Mouse (Mus musculus): ENCODE results near the gene Tk1. TPM values are rescaled to one million over a fixed set of nuclear protein-coding genes. Genes with fewer than 3 reads are reported as not detected.
A peak's percentile ranks its signal among the peaks of the same experiment; 100 is the strongest.
"Not testable (repeated sequence)": the region's sequence is repeated elsewhere in the genome, so short reads cannot be mapped to it uniquely, and the experiment has no call there.

Gene Tk1
- polyA plus RNA-seq, 1 experiment, result 1.2 TPM

DNA sequence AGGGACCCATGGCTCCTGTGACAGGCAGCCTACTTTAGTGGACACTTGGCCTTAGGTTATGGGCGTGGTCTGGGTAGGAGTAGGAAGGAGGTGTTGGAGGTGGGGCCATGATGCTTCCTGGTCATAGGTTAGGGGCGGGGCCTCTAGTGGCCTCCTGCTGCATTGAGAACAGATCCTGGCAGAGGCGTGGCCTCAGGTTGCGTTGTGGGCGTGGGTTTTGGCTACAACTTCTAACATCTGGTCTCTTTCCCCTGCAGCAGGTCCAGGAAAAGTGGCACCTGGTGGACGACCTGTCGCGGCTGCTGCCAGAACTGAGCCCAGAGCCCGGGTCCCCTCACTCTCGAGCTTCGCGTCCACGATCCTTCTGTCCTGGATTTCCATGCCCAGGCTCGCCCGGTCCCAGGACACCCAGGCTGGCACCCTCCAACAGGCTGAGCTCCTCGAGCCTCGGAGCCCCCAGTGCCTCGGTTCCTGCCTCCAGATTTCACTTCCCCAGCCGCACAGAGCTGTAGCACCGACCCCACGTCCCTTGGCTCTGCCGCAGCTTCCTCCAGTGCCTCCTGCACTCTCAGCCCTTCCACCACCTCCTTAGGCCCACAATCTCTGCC, 33.5 kb downstream of the Tk1 start:
- Histone ChIP-seq H3K4me1 (ENCODE audit: control insufficient read depth, insufficient read depth, low read length) (no peaks in the 10 kb centered on the region), H3K4me3 (replicated peaks; ENCODE audit: insufficient read depth, low read depth, low read length) (no peak overlapping the region), H3K27ac (ENCODE audit: insufficient read depth, low read length) (no peak overlapping the region), H3K27me3 (ENCODE audit: control insufficient read depth, insufficient read depth, low read length) (no peaks in the 10 kb centered on the region)
- 22% methylated on average over 22 of the region's 22 CpGs for WGBS
- TF ChIP-seq CTCF (IDR thresholded peaks at IDR 0.05; ENCODE audit: borderline replicate concordance, insufficient read depth, low read depth, low read length) (no peak), POLR2A (IDR thresholded peaks at IDR 0.05; ENCODE audit: borderline replicate concordance, insufficient read depth, low read length) (no peak)
- no peak for DNase-seq

DNA sequence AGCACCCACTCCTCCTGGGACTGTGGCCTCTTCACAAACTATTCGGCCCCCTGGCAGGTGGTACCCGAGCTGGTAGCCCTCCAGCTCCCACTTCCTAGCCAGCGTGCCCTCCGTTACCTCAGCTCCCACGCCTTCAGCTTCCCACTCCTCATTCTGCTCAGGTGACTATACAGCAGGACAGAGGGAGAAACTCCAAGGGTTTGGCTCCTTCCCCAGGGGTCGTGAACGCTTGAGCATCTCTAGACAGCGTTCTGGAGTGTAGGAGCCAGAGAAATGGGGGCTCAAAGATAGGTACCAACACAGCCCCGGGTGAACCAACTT, 34.5 kb downstream of the Tk1 start:
- Histone ChIP-seq H3K4me3 (replicated peaks; ENCODE audit: insufficient read depth, low read depth, low read length) (no peak overlapping the region), H3K4me1 (ENCODE audit: control insufficient read depth, insufficient read depth, low read length) (no peaks in the 10 kb centered on the region), H3K27ac (ENCODE audit: insufficient read depth, low read length) (no peak overlapping the region), H3K27me3 (ENCODE audit: control insufficient read depth, insufficient read depth, low read length) (no peaks in the 10 kb centered on the region)
- WGBS, result 91% methylated on average over 9 of the region's 9 CpGs
- DNase-seq, result no peak
- TF ChIP-seq CTCF (IDR thresholded peaks at IDR 0.05; ENCODE audit: borderline replicate concordance, insufficient read depth, low read depth, low read length), result no peak
- no peak for TF ChIP-seq POLR2A (IDR thresholded peaks at IDR 0.05; ENCODE audit: borderline replicate concordance, insufficient read depth, low read length)

DNA sequence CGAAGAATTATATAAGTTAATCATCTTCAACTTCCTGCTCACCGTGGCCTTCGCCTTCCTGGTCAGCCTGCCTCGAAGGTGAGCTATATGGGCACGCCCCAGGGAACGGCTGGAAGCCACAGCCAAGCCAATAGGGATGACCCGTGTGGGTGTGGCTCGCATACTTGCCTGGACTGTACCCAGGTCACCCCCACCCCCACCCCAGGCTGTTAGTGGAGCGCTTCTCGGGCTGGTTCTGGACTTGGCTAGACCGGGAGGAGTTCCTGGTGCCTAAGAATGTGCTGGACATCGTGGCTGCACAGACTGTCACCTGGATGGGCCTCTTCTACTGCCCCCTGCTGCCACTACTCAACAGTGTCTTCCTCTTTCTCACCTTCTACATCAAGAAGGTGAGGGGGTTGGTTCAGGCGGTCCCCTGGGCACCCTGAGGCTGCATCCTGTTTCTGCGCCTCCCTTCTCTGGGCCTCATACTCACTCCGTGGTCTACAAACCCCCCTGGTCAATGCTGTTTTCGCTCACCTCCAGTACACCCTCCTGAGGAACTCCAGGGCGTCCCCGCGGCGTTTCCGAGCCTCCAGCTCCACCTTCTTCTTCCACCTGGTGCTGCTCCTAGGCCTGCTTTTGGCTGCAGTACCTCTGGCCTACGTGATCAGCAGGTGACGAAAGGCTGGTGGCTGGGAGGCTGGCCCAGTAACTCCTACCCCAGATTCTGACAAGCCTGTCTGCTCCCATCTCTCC, 35.0 kb downstream of the Tk1 start:
- no peaks in the 10 kb centered on the region for H3K4me1 ChIP-seq (ENCODE audit: control insufficient read depth, insufficient read depth, low read length)
- no peaks in the 10 kb centered on the region for H3K27me3 ChIP-seq (ENCODE audit: control insufficient read depth, insufficient read depth, low read length)
- DNase-seq, result no peak
- no peak overlapping the region for H3K4me3 ChIP-seq (replicated peaks; ENCODE audit: insufficient read depth, low read depth, low read length)
- TF ChIP-seq CTCF (IDR thresholded peaks at IDR 0.05; ENCODE audit: borderline replicate concordance, insufficient read depth, low read depth, low read length), result no peak
- H3K27ac ChIP-seq (ENCODE audit: insufficient read depth, low read length), result no peak overlapping the region
- 55% methylated on average over 23 of the region's 23 CpGs for WGBS

DNA sequence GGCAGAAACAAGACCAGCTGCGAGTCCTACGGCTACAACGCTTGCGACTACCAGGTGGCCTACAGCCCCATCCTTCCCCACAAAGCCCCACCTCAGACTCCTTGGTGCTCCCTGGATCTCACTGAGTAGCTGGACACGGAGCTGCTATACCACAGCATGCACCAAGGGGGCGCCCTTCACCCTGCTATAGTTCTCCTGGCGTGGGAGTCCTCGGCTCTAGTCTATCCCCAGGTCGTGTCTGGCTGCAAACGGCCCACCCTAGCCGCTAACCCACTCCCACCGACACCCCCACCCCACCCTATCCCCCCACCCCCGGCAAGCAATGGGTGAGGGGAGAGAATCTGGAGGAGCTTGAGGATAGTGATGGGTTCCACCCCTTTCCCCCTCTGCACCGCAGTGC, 35.6 kb downstream of the Tk1 start:
- Histone ChIP-seq H3K4me3 (replicated peaks; ENCODE audit: insufficient read depth, low read depth, low read length) (no peak overlapping the region), H3K27ac (ENCODE audit: insufficient read depth, low read length) (no peak overlapping the region), H3K4me1 (ENCODE audit: control insufficient read depth, insufficient read depth, low read length) (no peaks in the 10 kb centered on the region), H3K27me3 (ENCODE audit: control insufficient read depth, insufficient read depth, low read length) (no peaks in the 10 kb centered on the region)
- 8% methylated on average over 14 of the region's 14 CpGs for WGBS
- TF ChIP-seq POLR2A (IDR thresholded peaks at IDR 0.05; ENCODE audit: borderline replicate concordance, insufficient read depth, low read length) (no peak), CTCF (IDR thresholded peaks at IDR 0.05; ENCODE audit: borderline replicate concordance, insufficient read depth, low read depth, low read length) (peak; percentile 69)
- DNase-seq, result peak in 1 of 2 experiments; percentile 54

DNA sequence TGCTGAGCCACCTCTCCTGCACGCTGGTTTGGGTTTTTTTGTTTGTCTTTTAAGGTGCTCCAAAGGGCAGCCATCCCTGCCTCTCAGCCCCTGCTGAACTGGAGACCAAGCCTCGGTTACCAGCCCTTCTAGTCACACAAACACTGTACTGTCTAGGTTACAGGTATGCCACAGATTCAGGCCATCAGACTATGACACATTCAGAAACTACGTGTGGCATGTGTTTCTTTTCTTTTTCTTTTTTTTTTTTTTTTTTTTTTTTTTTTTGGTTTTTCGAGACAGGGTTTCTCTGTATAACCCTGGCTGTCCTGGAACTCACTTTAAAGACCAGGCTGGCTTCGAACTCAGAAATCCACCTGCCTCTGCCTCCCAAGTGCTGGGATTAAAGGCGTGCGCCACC, 37.4 kb downstream of the Tk1 start:
- H3K4me1 ChIP-seq (ENCODE audit: control insufficient read depth, insufficient read depth, low read length); DNase-seq; H3K4me3 ChIP-seq (replicated peaks; ENCODE audit: insufficient read depth, low read depth, low read length); H3K27ac ChIP-seq (ENCODE audit: insufficient read depth, low read length); H3K27me3 ChIP-seq (ENCODE audit: control insufficient read depth, insufficient read depth, low read length): not testable (repeated sequence)
- WGBS, result 81% methylated on average over 7 of the region's 7 CpGs

DNA sequence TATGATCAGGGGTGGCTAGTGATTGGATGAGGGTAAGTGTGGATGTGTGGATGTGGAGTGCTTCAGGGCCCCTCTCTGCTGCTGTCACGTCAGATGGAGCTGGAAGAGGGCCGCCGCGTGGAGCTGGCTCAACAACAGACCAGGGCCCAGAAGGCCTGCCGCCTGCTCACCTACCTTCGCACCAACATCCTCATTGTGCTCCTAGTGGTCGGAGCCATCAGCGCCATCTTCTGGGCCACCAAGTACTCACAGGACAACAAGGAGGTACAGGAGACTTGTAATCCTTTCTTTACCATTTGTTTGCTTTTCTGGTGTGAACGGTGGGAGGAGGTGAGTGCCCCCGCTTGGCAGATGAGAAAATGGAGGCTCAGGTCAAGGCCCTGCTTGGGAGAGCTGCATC, 39.6 kb downstream of the Tk1 start:
- no peak overlapping the region for H3K27ac ChIP-seq (ENCODE audit: insufficient read depth, low read length)
- H3K4me1 ChIP-seq (ENCODE audit: control insufficient read depth, insufficient read depth, low read length), result 0 out of 2 replicates have a peak, but pooled peaks cover 2% of the 10 kb centered on the region
- 0 out of 2 replicates have a peak, but pooled peaks cover 3% of the 10 kb centered on the region for H3K27me3 ChIP-seq (ENCODE audit: control insufficient read depth, insufficient read depth, low read length)
- TF ChIP-seq POLR2A (IDR thresholded peaks at IDR 0.05; ENCODE audit: borderline replicate concordance, insufficient read depth, low read length), result no peak
- TF ChIP-seq CTCF (IDR thresholded peaks at IDR 0.05; ENCODE audit: borderline replicate concordance, insufficient read depth, low read depth, low read length), result peak; percentile 83
- WGBS, result 17% methylated on average over 10 of the region's 10 CpGs
- DNase-seq, result peak; percentile 65 to 67
- H3K4me3 ChIP-seq (replicated peaks; ENCODE audit: insufficient read depth, low read depth, low read length), result no peak overlapping the region

DNA sequence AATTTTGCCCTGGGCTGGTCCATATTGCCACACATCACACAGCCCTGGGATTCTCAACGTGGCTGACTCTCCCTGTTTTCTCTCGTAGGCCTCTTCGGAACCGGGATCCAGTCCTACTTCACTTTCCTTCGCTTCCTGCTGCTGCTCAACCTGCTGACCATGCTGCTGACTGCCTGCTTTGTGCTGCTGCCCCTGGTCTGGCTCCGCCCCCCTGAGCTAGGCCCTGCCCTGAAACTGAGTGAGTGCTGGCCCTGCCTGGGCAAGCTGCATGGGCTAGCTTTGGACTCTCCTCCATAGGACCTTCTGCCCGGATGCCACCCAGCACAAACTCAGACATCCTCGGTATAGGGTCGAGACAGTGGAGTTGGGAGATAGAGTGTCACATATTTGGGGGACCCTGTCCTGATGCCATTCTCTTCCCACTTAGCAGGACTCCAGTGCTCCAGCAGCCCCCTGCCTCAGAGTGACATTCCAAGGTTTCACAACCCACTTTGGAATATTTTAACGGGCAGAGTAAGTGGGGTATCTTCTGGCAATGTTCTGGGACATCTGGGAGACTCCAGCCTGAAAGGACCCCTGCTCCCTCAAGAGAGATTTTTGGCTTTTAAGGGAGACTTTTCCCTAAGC, 42.1 kb downstream of the Tk1 start:
- no peak overlapping the region for H3K27ac ChIP-seq (ENCODE audit: insufficient read depth, low read length)
- WGBS, result 63% methylated on average over 10 of the region's 10 CpGs
- DNase-seq, result no peak
- H3K4me1 ChIP-seq (ENCODE audit: control insufficient read depth, insufficient read depth, low read length), result peaks cover 5% of the 10 kb centered on the region; the same call in 1 of the 2 replicates
- H3K4me3 ChIP-seq (replicated peaks; ENCODE audit: insufficient read depth, low read depth, low read length), result no peak overlapping the region
- TF ChIP-seq CTCF (IDR thresholded peaks at IDR 0.05; ENCODE audit: borderline replicate concordance, insufficient read depth, low read depth, low read length), result no peak
- no peak for TF ChIP-seq POLR2A (IDR thresholded peaks at IDR 0.05; ENCODE audit: borderline replicate concordance, insufficient read depth, low read length)
- peaks cover 5% of the 10 kb centered on the region; the same call in 1 of the 2 replicates for H3K27me3 ChIP-seq (ENCODE audit: control insufficient read depth, insufficient read depth, low read length)

DNA sequence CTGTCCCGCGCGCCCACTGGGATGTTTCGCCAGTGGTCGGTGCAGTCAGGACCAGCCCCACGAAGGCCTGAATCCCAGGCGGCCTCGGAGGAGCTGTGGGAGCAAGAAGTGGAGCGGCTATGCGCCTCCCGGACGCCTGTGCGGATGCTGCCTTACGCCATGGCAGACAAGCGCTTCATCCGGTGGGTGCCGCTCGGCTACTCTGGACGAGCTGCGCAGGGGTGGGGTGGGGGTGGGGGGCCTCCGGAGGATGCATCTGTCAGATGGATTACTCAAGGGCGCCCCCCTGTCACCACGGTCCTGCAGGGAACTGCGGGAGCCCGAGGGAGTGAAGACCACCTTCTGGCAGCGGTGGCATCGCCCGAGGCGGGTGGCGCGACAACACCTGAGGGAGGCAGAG, 42.8 kb downstream of the Tk1 start:
- peaks cover 5% of the 10 kb centered on the region; the same call in 1 of the 2 replicates for H3K4me1 ChIP-seq (ENCODE audit: control insufficient read depth, insufficient read depth, low read length)
- no peak overlapping the region for H3K4me3 ChIP-seq (replicated peaks; ENCODE audit: insufficient read depth, low read depth, low read length)
- no peak overlapping the region for H3K27ac ChIP-seq (ENCODE audit: insufficient read depth, low read length)
- no peak for DNase-seq
- TF ChIP-seq CTCF (IDR thresholded peaks at IDR 0.05; ENCODE audit: borderline replicate concordance, insufficient read depth, low read depth, low read length) (peak; percentile 25; the same call in 1 of the 2 replicates), POLR2A (IDR thresholded peaks at IDR 0.05; ENCODE audit: borderline replicate concordance, insufficient read depth, low read length) (no peak)
- H3K27me3 ChIP-seq (ENCODE audit: control insufficient read depth, insufficient read depth, low read length), result peaks cover 5% of the 10 kb centered on the region; the same call in 1 of the 2 replicates
- WGBS, result 11% methylated on average over 31 of the region's 31 CpGs

Measured in cerebellum, adult 2 months (tissue).